Mouse (Mus musculus): ENCODE results near the gene Fcho2.

DNA sequence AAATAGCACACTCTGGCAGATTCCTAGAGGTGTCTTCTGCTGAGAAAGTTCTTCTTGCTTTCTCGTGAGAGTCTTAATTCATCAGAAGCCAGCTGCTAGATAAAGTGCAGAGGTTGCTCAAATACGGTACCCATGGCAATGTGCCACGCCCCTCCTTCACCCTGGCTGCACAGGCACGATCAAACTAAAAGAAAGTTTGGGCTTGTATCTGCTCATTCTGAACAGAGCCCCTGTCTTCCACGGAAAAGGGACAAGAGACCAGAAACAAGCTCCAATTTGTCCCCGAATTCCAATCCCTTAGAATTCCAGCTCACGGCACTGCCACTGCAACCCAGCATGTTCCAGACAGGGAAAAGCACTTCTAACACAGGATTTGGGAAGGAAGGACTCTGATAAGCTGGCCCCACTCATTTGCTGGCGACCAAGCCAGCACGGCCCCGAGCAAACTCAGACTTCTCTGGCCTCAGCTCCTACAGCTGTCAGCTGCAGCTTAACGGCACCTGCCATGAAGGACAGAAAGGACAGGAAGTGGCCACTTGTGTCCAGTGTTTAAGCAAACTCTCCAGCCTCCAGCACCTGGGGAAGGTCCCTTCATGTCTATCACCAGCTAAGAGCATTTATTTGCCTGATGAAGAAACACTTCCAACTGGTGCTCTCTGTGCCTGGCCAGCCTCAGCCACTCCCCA is 125.5 kb downstream of the Fcho2 start:
- TF ChIP-seq POLR2A (IDR thresholded peaks at IDR 0.05; ENCODE audit: insufficient read depth, low read length) (no peak), CTCF (IDR thresholded peaks at IDR 0.05; ENCODE audit: low read depth, low read length) (no peak), EP300 (IDR thresholded peaks at IDR 0.05; ENCODE audit: insufficient read depth, low read depth, low read length) (no peak)

Measured in ES-Bruce4 (cell line).